Mouse (Mus musculus) intestine, embryonic 15.5 days (tissue): ENCODE results near the gene Gm14851. TPM values are rescaled to one million over a fixed set of nuclear protein-coding genes. Genes with fewer than 3 reads are reported as not detected.
"Not testable (repeated sequence)": the region's sequence is repeated elsewhere in the genome, so short reads cannot be mapped to it uniquely, and the experiment has no call there.

ENCODE experiments used
- ATAC-seq: fragments of 200-750 bp; cut with Nextera tagmentation; 2 replicates; pipeline ENCODE4 v1.8.0; 2017; ENCODE audit warnings: moderate TSS enrichment, moderate library complexity
- H3K27ac ChIP-seq: fragments of 300-500 bp; sonication (generic); 2 replicates; pipeline ENCODE4 v1.5.1; 2015; ENCODE audit warnings: mild to moderate bottlenecking, inconsistent platforms
- H3K27me3 ChIP-seq: fragments of 300-500 bp; sonication (generic); replicated peaks from 2 replicates; pipeline ENCODE4 v1.6.1; 2015; ENCODE audit warnings: inconsistent platforms
- H3K36me3 ChIP-seq: fragments of 300-500 bp; sonication (generic); 2 replicates; pipeline ENCODE4 v1.6.1; 2015; ENCODE audit warnings: inconsistent platforms
- H3K4me1 ChIP-seq: fragments of 300-500 bp; sonication (generic); replicated peaks from 2 replicates; pipeline ENCODE4 v1.6.1; 2015; ENCODE audit warnings: inconsistent platforms
- H3K4me2 ChIP-seq: fragments of 300-500 bp; sonication (generic); replicated peaks from 2 replicates; pipeline ENCODE4 v1.6.1; 2015; ENCODE audit warnings: mild to moderate bottlenecking, inconsistent platforms
- H3K4me3 ChIP-seq: fragments of 300-500 bp; sonication (generic); replicated peaks from 2 replicates; pipeline ENCODE4 v1.5.1; 2015; ENCODE audit warnings: inconsistent platforms
- H3K9ac ChIP-seq: fragments of 300-500 bp; sonication (generic); 2 replicates; pipeline ENCODE4 v1.6.1; 2015; ENCODE audit warnings: inconsistent platforms
- H3K9me3 ChIP-seq: fragments of 300-500 bp; sonication (generic); 2 replicates; pipeline ENCODE4 v1.6.1; 2016; ENCODE audit warnings: inconsistent platforms
- WGBS: fragments of 180-500 bp; shearing (Covaris S2); methylation state at CpG from one replicate; pipeline ENCODE4 v1.1.7; 2015; 5-methylcytosine and 5-hydroxymethylcytosine counted together
- polyA plus RNA-seq: library from polyadenylated mRNA; unstranded; fragments of >200 nt; fragmentation: Nextera tagmentation; extraction: Ambion mirVana; gene quantifications from 2 replicates; pipeline ENCODE4 v1.2.1, GENCODE M21; 2015

Gm14851 gene
- polyA plus RNA-seq = not detected in 2 replicates

GRCm38 (mm10) chr8:21095950-21096349 lies at the start of gene Gm14851:
Gm14851 (minus strand) TSS chr8:21096050.
- 100% methylated on average over 1 of the region's 2 CpGs for WGBS
- H3K27me3 ChIP-seq, H3K4me1 ChIP-seq, H3K4me3 ChIP-seq, H3K4me2 ChIP-seq, H3K9ac ChIP-seq, H3K36me3 ChIP-seq, H3K27ac ChIP-seq, H3K9me3 ChIP-seq, ATAC-seq: not testable (repeated sequence)

- not testable (repeated sequence) for H3K27ac ChIP-seq, H3K9me3 ChIP-seq, H3K4me2 ChIP-seq, H3K36me3 ChIP-seq, H3K27me3 ChIP-seq, H3K4me1 ChIP-seq, H3K9ac ChIP-seq, H3K4me3 ChIP-seq, ATAC-seq
- WGBS = 58% methylated on average over 3 of the region's 3 CpGs
Observed at GRCm38 (mm10) chr8:21134342-21134741, 38.5 kb upstream of the Gm14851 start, which contains the start of gene Defa30. Defa30 (plus strand) TSS chr8:21134642.

- Histone ChIP-seq H3K9ac (no peak overlapping the region), H3K9me3 (no peaks in the 10 kb centered on the region), H3K4me3 (no peak overlapping the region), H3K4me2 (no peak overlapping the region), H3K27ac (no peak overlapping the region), H3K36me3 (no peaks in the 10 kb centered on the region), H3K4me1 (no peaks in the 10 kb centered on the region), H3K27me3 (no peaks in the 10 kb centered on the region)
- no peak for ATAC-seq
- 43% methylated on average over 4 of the region's 4 CpGs for WGBS
Observed at GRCm38 (mm10) chr8:21093106-21093505, 2.7 kb downstream of the Gm14851 start.

GRCm38 (mm10) chr8:21084142-21084541 lies 11.7 kb downstream of the Gm14851 start, which contains the start of gene Defa25:
Defa25 (plus strand) TSS chr8:21084442.
- H3K4me3 ChIP-seq, ATAC-seq, H3K27me3 ChIP-seq, H3K4me2 ChIP-seq, H3K9ac ChIP-seq, H3K36me3 ChIP-seq, H3K9me3 ChIP-seq, H3K4me1 ChIP-seq, H3K27ac ChIP-seq: not testable (repeated sequence)

GRCm38 (mm10) chr8:21064738-21065137 lies 31.1 kb downstream of the Gm14851 start, which contains the start of gene Defa35:
Defa35 (plus strand) TSS chr8:21065038.
- H3K27ac ChIP-seq, H3K36me3 ChIP-seq, ATAC-seq, H3K9ac ChIP-seq, H3K4me2 ChIP-seq, H3K9me3 ChIP-seq, H3K27me3 ChIP-seq, H3K4me1 ChIP-seq, H3K4me3 ChIP-seq: not testable (repeated sequence)
- 76% methylated on average over 1 of the region's 1 CpGs for WGBS

- ATAC-seq, H3K4me3 ChIP-seq, H3K27ac ChIP-seq, H3K4me2 ChIP-seq, H3K27me3 ChIP-seq, H3K36me3 ChIP-seq, H3K9ac ChIP-seq, H3K4me1 ChIP-seq, H3K9me3 ChIP-seq: not testable (repeated sequence)
- no CpG with 5 or more reads among the region's 1 CpGs for whole genome bisulfite sequencing
Observed at GRCm38 (mm10) chr8:21054747-21055146, 41.1 kb downstream of the Gm14851 start, which contains the start of gene Defa23. Defa23 (plus strand) TSS chr8:21055047.

Other genes starting within 250 kb of the Gm14851 start
- not detected in 2 replicates for gene Defb33, start 203.4 kb downstream of the Gm14851 start, polyA plus RNA-seq
- gene Gm15056, start 193.4 kb downstream of the Gm14851 start, polyA plus RNA-seq = not detected in 2 replicates
- gene Gm6040, start 174.0 kb downstream of the Gm14851 start, polyA plus RNA-seq = not detected in 2 replicates
- gene AY761185, start 151.3 kb downstream of the Gm14851 start, polyA plus RNA-seq = not detected in 2 replicates
- gene Defa21, start 70.5 kb downstream of the Gm14851 start, polyA plus RNA-seq = not detected in 2 replicates
- not detected in 2 replicates for gene Defa23, start 41.0 kb downstream of the Gm14851 start, polyA plus RNA-seq
- gene Defa35, start 31.0 kb downstream of the Gm14851 start, polyA plus RNA-seq = not detected in 2 replicates
- not detected in 2 replicates for gene Defa25, start 11.6 kb downstream of the Gm14851 start, polyA plus RNA-seq
- gene Defa30, start 38.6 kb upstream of the Gm14851 start, polyA plus RNA-seq = 0.85 TPM in 1 of 2 replicates, not detected in the other
- gene Defa22, start 66.2 kb upstream of the Gm14851 start, polyA plus RNA-seq = not detected in 2 replicates
- gene Defa31, start 95.6 kb upstream of the Gm14851 start, polyA plus RNA-seq = not detected in 2 replicates
- gene Gm15293, start 105.5 kb upstream of the Gm14851 start, polyA plus RNA-seq = not detected in 2 replicates
- gene Gm15292, start 153.7 kb upstream of the Gm14851 start, polyA plus RNA-seq = not detected in 2 replicates
- gene Defa27, start 219.5 kb upstream of the Gm14851 start, polyA plus RNA-seq = not detected in 2 replicates
- gene Defa29, start 231.0 kb upstream of the Gm14851 start, polyA plus RNA-seq = not detected in 2 replicates